In the genomic region with DNA sequence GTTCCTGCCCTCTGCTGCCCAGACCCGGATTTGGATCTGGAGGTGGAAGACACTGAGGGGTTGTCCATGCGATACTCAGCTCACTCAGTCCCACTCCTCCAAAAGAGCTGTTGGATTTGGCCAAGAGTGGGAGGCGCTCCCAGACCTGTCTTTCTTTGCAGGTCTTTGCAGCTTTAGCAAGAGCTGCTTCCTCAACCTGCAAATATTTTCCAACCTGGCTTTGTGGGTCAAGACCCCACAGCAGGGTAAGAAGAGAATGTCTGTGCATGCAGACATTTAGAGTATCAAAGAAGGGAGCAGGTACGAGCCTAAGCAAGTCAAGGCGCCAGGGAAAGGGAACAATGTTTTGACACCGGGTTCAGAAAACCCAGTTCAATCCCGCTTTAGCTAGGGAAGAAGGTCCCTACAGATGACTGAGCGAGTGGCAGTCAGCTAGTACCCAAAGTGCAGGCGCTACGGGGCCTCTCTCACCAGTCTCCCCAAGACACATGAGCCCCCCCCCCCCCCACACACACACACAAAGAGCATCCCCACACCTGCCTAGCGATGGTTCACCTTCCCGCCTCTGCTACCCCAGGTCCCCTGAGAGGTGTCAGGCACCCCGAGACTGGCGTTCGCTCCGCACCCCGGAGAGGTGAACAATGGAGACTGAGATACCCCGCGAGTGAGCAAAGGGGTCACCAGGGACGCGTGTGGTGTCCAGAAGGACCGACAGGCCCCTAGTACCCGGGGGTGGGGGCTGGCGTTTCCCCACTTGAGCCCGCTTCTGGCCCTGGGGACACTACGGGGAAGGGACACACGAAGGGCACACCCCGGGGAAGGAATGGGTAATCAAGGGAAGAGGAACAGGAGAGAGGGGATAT, we compare ENCODE assay signal across 8 mouse cellular contexts. TPM values are rescaled to one million over a fixed set of nuclear protein-coding genes. Genes with fewer than 3 reads are reported as not detected.
DNase-seq lines count a peak whose midpoint lies in the region; ATAC-seq lines count a peak whose summit lies in the region.

No protein-coding gene starts in this region.

- H3K4me3 ChIP-seq in lung, embryonic 16.5 days (ENCODE audit: low read length): peak overlapping the region; percentile 86

- H3K27me3 ChIP-seq in lung, embryonic 16.5 days (ENCODE audit: control insufficient read depth, insufficient read depth, low read depth, low read length): peaks cover 5% of the 10 kb centered on the region; the same call in 1 of the 2 replicates

- H3K9me3 ChIP-seq in lung, embryonic 16.5 days (ENCODE audit: control insufficient read depth, low read length): no peaks in the 10 kb centered on the region

- peak overlapping the region; percentile 82 for H3K9ac ChIP-seq in lung, embryonic 16.5 days (ENCODE audit: low read length)

- peak; percentile 69 for ATAC-seq in lung, embryonic 16.5 days (ENCODE audit: low read depth)

- H3K4me1 ChIP-seq in lung, embryonic 16.5 days (replicated peaks; ENCODE audit: control insufficient read depth, insufficient read depth, low read length): peaks cover 8% of the 10 kb centered on the region

- DNase-seq in thymus, postnatal 14 days: peak; percentile 2
- DNase-seq in thymus, postnatal 0 days (ENCODE audit: low spot score): no peak
- DNase-seq in cerebellum, postnatal 14 days: peak; percentile 28 to 47
- peak; percentile 46 to 49 for DNase-seq in frontal cortex, postnatal 36 days (ENCODE audit: low spot score in 2 of 2)
- peak; percentile 11 for DNase-seq in kidney, adult 9 months
- DNase-seq in right cerebral cortex, postnatal 25 days: peak; percentile 50
- no peak for DNase-seq in MN1 (ENCODE audit: low spot score)

- H3K4me2 ChIP-seq in lung, embryonic 16.5 days (ENCODE audit: low read depth, low read length): peak overlapping the region; percentile 95

- WGBS in lung, embryonic 16.5 days: 1% methylated on average over 28 of the region's 28 CpGs

- no peaks in the 10 kb centered on the region for H3K36me3 ChIP-seq in lung, embryonic 16.5 days (ENCODE audit: control insufficient read depth, insufficient read depth, low read length)

- H3K27ac ChIP-seq in lung, embryonic 16.5 days (ENCODE audit: low read length): peak overlapping the region; percentile 20; the same call in 1 of the 2 replicates

RNA-seq across cellular contexts. Expression of gene Cttnbp2, which starts 0.8 kb away (rescaled TPM):
- polyA plus RNA-seq in thymus, postnatal 0 days (2015; fragmentation: Nextera tagmentation; extraction: Ambion mirVana): 0.35 and 0.90 TPM in 2 replicates
- polyA plus RNA-seq in lung, embryonic 16.5 days (2015; fragmentation: Nextera tagmentation; extraction: Ambion mirVana): 17.2 and 17.6 TPM in 2 replicates

Comparison
In these comparisons a context has a peak if more than half of its experiments do, and no peak if none do; other contexts are left out.
1. DNase-seq: peak in thymus, postnatal 14 days (single experiment), cerebellum, postnatal 14 days (2 of 2), frontal cortex, postnatal 36 days (2 of 2), kidney, adult 9 months (single experiment) and right cerebral cortex, postnatal 25 days (single experiment); none in thymus, postnatal 0 days (single experiment) and MN1 (single experiment).